Mouse (Mus musculus) MEL (cell line): ENCODE data around the gene Zfp185. TPM values are rescaled to one million over a fixed set of nuclear protein-coding genes. Genes with fewer than 3 reads are reported as not detected.
A peak's percentile ranks its signal among the peaks of the same experiment; 100 is the strongest.

ENCODE experiments used
- DNase-seq: peaks from one replicate; pipeline ENCODE4 v3.0.0; 2011; ENCODE audit warnings: low read depth, low spot score
- H3K27ac ChIP-seq: 2 replicates; pipeline ENCODE4 v1.5.1; 2012; ENCODE audit warnings: low read depth, mild to moderate bottlenecking, control low read depth, low read length, moderate library complexity; ENCODE audit not compliant: control insufficient read depth
- H3K27me3 ChIP-seq, 2 experiments: fragments of 150-350 bp in 1 of 2; sonication (generic) in 1 of 2; 2 replicates each; pipeline ENCODE4 v1.6.1; 2012; ENCODE audit warnings: low read length in 2 of 2, mild to moderate bottlenecking in 2 of 2, improper control_type of control experiment in 1 of 2, moderate library complexity in 1 of 2; ENCODE audit not compliant: insufficient read depth in 2 of 2, control insufficient read depth in 1 of 2
- H3K36me3 ChIP-seq, 2 experiments: 2 replicates each; pipeline ENCODE4 v1.6.1; 2012 to 2014; ENCODE audit warnings: low read length in 2 of 2, improper control_type of control experiment in 1 of 2, inconsistent platforms in 1 of 2, mild to moderate bottlenecking in 1 of 2; ENCODE audit not compliant: insufficient read depth in 2 of 2, control insufficient read depth in 1 of 2
- H3K4me1 ChIP-seq, 2 experiments: fragments of 150-350 bp in 1 of 2; sonication (generic) in 1 of 2; 2 replicates each; pipeline ENCODE4 v1.6.1; 2012; ENCODE audit warnings: low read length in 2 of 2, improper control_type of control experiment in 1 of 2, mild to moderate bottlenecking in 1 of 2; ENCODE audit not compliant: insufficient read depth in 2 of 2, control insufficient read depth in 1 of 2
- H3K4me3 ChIP-seq, 2 experiments: fragments of 150-350 bp in 1 of 2; sonication (generic) in 1 of 2; 2 replicates each; pipeline ENCODE4 v1.5.1; 2012; ENCODE audit warnings: low read depth in 2 of 2, low read length in 2 of 2, mild to moderate bottlenecking in 2 of 2, moderate library complexity in 2 of 2, control low read depth in 1 of 2, improper control_type of control experiment in 1 of 2; ENCODE audit not compliant: control insufficient read depth in 1 of 2, insufficient read depth in 1 of 2
- H3K79me2 ChIP-seq: 2 replicates; pipeline ENCODE4 v1.6.1; 2012; ENCODE audit warnings: mild to moderate bottlenecking, low read length, moderate library complexity; ENCODE audit not compliant: control insufficient read depth, poor library complexity, insufficient read depth
- H3K9ac ChIP-seq: 2 replicates; pipeline ENCODE4 v1.6.1; 2012; ENCODE audit warnings: low read depth, mild to moderate bottlenecking, control low read depth, low read length, moderate library complexity; ENCODE audit not compliant: control insufficient read depth, poor library complexity, severe bottlenecking
- H3K9me3 ChIP-seq: fragments of 150-350 bp; sonication (generic); replicated peaks from 2 replicates; pipeline ENCODE4 v1.6.1; 2012; ENCODE audit warnings: mild to moderate bottlenecking, low read length, improper control_type of control experiment, moderate library complexity; ENCODE audit not compliant: insufficient read depth
- CHD2 ChIP-seq: IDR thresholded peaks from 2 replicates; pipeline ENCODE4 v1.6.1; 2011; ENCODE audit warnings: low read length, improper control_type of control experiment
- CTCF ChIP-seq, 3 experiments: IDR thresholded peaks in 2 of 3; conservative IDR thresholded peaks in 1 of 3; 2 replicates each; pipeline ENCODE4 v1.5.1; 2011 to 2012; ENCODE audit warnings: low read length in 3 of 3, low read depth in 2 of 3, mild to moderate bottlenecking in 2 of 3, improper control_type of control experiment in 1 of 3, inconsistent platforms in 1 of 3, mixed read lengths in 1 of 3, moderate library complexity in 1 of 3; ENCODE audit not compliant: control insufficient read depth in 1 of 3, insufficient read depth in 1 of 3, poor library complexity in 1 of 3, severe bottlenecking in 1 of 3
- EP300 ChIP-seq, 2 experiments: IDR thresholded peaks; 2 replicates each; pipeline ENCODE4 v1.6.1; 2011; ENCODE audit warnings: improper control_type of control experiment in 2 of 2, low read length in 2 of 2, low read depth in 1 of 2, mild to moderate bottlenecking in 1 of 2
- GATA1 ChIP-seq: IDR thresholded peaks from 2 replicates; pipeline ENCODE4 v1.6.1; 2011; ENCODE audit warnings: low read depth, low read length, improper control_type of control experiment
- HCFC1 ChIP-seq: IDR thresholded peaks from 2 replicates; pipeline ENCODE4 v1.6.1; 2012; ENCODE audit warnings: low read depth, mild to moderate bottlenecking, inconsistent platforms, low read length, improper control_type of control experiment, moderate library complexity
- MAFK ChIP-seq: IDR thresholded peaks from 2 replicates; pipeline ENCODE4 v1.6.1; 2011; ENCODE audit warnings: low read depth, mild to moderate bottlenecking, low read length, improper control_type of control experiment, borderline replicate concordance
- MAZ ChIP-seq: IDR thresholded peaks from 2 replicates; pipeline ENCODE4 v1.6.1; 2012; ENCODE audit warnings: low read depth, mild to moderate bottlenecking, inconsistent platforms, low read length, improper control_type of control experiment
- MEF2A ChIP-seq: IDR thresholded peaks from 2 replicates; pipeline ENCODE4 v1.6.1; 2014; ENCODE audit warnings: low read depth, mild to moderate bottlenecking, inconsistent platforms, low read length, improper control_type of control experiment; ENCODE audit not compliant: poor library complexity, insufficient replicate concordance, severe bottlenecking; ENCODE audit errors: extremely low read depth
- MXI1 ChIP-seq: IDR thresholded peaks from 2 replicates; pipeline ENCODE4 v1.6.1; 2011; ENCODE audit warnings: mild to moderate bottlenecking, low read depth, low read length, improper control_type of control experiment
- MYB ChIP-seq: IDR thresholded peaks from 2 replicates; pipeline ENCODE4 v1.6.1; 2011; ENCODE audit warnings: mild to moderate bottlenecking, low read depth, low read length, improper control_type of control experiment
- NELFE ChIP-seq: IDR thresholded peaks from 2 replicates; pipeline ENCODE4 v1.6.1; 2011; ENCODE audit warnings: low read depth, low read length, improper control_type of control experiment
- NRF1 ChIP-seq: IDR thresholded peaks from 2 replicates; pipeline ENCODE4 v1.6.1; 2014; ENCODE audit warnings: low read depth, mild to moderate bottlenecking, inconsistent platforms, low read length, improper control_type of control experiment, moderate library complexity; ENCODE audit not compliant: poor library complexity, insufficient read depth, severe bottlenecking
- POLR2A ChIP-seq, 2 experiments: IDR thresholded peaks; 2 replicates each; pipeline ENCODE4 v1.6.1; 2011 to 2012; ENCODE audit warnings: low read length in 2 of 2, mild to moderate bottlenecking in 2 of 2, control low read depth in 1 of 2, improper control_type of control experiment in 1 of 2, low read depth in 1 of 2, moderate library complexity in 1 of 2; ENCODE audit not compliant: control insufficient read depth in 1 of 2, insufficient read depth in 1 of 2, poor library complexity in 1 of 2
- POLR2AphosphoS2 ChIP-seq: IDR thresholded peaks from 2 replicates; pipeline ENCODE4 v1.6.1; 2011; ENCODE audit warnings: low read length, improper control_type of control experiment
- POLR2AphosphoS5 ChIP-seq: IDR thresholded peaks from 2 replicates; pipeline ENCODE4 v1.6.1; 2012; ENCODE audit warnings: low read depth, borderline replicate concordance, mild to moderate bottlenecking, inconsistent platforms, low read length, moderate library complexity, mixed read lengths
- RAD21 ChIP-seq: IDR thresholded peaks from 2 replicates; pipeline ENCODE4 v1.6.1; 2011; ENCODE audit warnings: mild to moderate bottlenecking, low read depth, low read length, improper control_type of control experiment
- SIN3A ChIP-seq: IDR thresholded peaks from 2 replicates; pipeline ENCODE4 v1.6.1; 2012; ENCODE audit warnings: low read length, improper control_type of control experiment, inconsistent platforms
- SMC3 ChIP-seq: IDR thresholded peaks from 2 replicates; pipeline ENCODE4 v1.6.1; 2011; ENCODE audit warnings: low read depth, low read length, improper control_type of control experiment
- TBP ChIP-seq: IDR thresholded peaks from 2 replicates; pipeline ENCODE4 v1.8.0; 2011; ENCODE audit warnings: low read depth, low read length, improper control_type of control experiment
- TCF12 ChIP-seq: IDR thresholded peaks from 2 replicates; pipeline ENCODE4 v1.6.1; 2014; ENCODE audit warnings: low read depth, mild to moderate bottlenecking, inconsistent platforms, low read length, improper control_type of control experiment, moderate library complexity
- USF1 ChIP-seq: IDR thresholded peaks from 2 replicates; pipeline ENCODE4 v1.6.1; 2014; ENCODE audit warnings: low read depth, mild to moderate bottlenecking, inconsistent platforms, low read length, improper control_type of control experiment, moderate library complexity
- USF2 ChIP-seq, 2 experiments: IDR thresholded peaks; 2 replicates each; pipeline ENCODE4 v1.6.1; 2011 to 2012; ENCODE audit warnings: improper control_type of control experiment in 2 of 2, low read length in 2 of 2, borderline replicate concordance in 1 of 2, inconsistent platforms in 1 of 2, low read depth in 1 of 2, mild to moderate bottlenecking in 1 of 2; ENCODE audit not compliant: insufficient read depth in 1 of 2
- ZC3H11A ChIP-seq: IDR thresholded peaks from 2 replicates; pipeline ENCODE4 v1.6.1; 2012; ENCODE audit warnings: low read depth, mild to moderate bottlenecking, inconsistent platforms, low read length, improper control_type of control experiment
- ZMIZ1 ChIP-seq: IDR thresholded peaks from 2 replicates; pipeline ENCODE4 v1.6.1; 2012; ENCODE audit warnings: low read depth, mild to moderate bottlenecking, inconsistent platforms, low read length, improper control_type of control experiment, moderate library complexity
- polyA plus RNA-seq, 2 experiments: library from polyadenylated mRNA; stranded (reverse) in 1 of 2; unstranded in 1 of 2; fragments of >175 nt in 1 of 2; fragments of >200 nt in 1 of 2; gene quantifications; 2 replicates each; pipeline versions ENCODE4 v1.2.1 to v1.2.4; 2012; ENCODE audit warnings: low replicate concordance in 2 of 2, low read depth in 1 of 2; ENCODE audit not compliant: insufficient read length in 2 of 2, insufficient read depth in 1 of 2, missing spikeins in 1 of 2
- total RNA-seq: library from RNA; depleted of rRNA; stranded (reverse); fragments of 300-350 nt; gene quantifications from 2 replicates; pipeline ENCODE4 v1.2.3, GENCODE M21; 2012

Gene Zfp185
- total and polyA plus RNA-seq, 3 experiments: 0.14 TPM; not detected in 2

- Histone ChIP-seq H3K4me3 (peak overlapping the region; percentile 21 to 28; a peak in 2 of 4 replicates), H3K27ac (peak overlapping the region; percentile 59), H3K4me1 (peaks cover 4 to 18% of the 10 kb centered on the region in 2 experiments), H3K36me3 (peaks cover 0 to 9% of the 10 kb centered on the region in 2 experiments; a peak in 2 of 4 replicates), H3K79me2 (no peaks in the 10 kb centered on the region), H3K9ac (peak overlapping the region; percentile 44), H3K27me3 (no peaks in the 10 kb centered on the region), H3K9me3 (no peaks in the 10 kb centered on the region)
- DNase-seq: peak; percentile 90
- TF ChIP-seq ZC3H11A: peak; percentile 87
- TF ChIP-seq TCF12: 0 out of 2 replicates have a peak, but pooled peaks have one; percentile 13
- TF ChIP-seq HCFC1: peak; percentile 62; the same call in 1 of the 2 replicates
- TF ChIP-seq MAFK: no peak
- no peak for TF ChIP-seq USF1
- TF ChIP-seq POLR2A (IDR thresholded peaks at IDR 0.05; ENCODE audit: control insufficient read depth in 1 of 2, insufficient read depth in 1 of 2, low read depth in 1 of 2, low read length in 2 of 2, poor library complexity in 1 of 2): peak in 1 of 2 experiments; percentile 52; a peak in 1 of 4 replicates
- TF ChIP-seq NRF1: peak; percentile 82
- no peak for TF ChIP-seq GATA1
- no peak for TF ChIP-seq POLR2AphosphoS2
- TF ChIP-seq CTCF (IDR thresholded peaks at IDR 0.05 in 2 of 3, conservative IDR thresholded peaks at IDR 0.05 in 1 of 3; ENCODE audit: control insufficient read depth in 1 of 3, insufficient read depth in 1 of 3, low read depth in 2 of 3, low read length in 3 of 3, poor library complexity in 1 of 3, severe bottlenecking in 1 of 3): peak; percentile 53 to 88 (median 85)
- no peak for TF ChIP-seq USF2 (IDR thresholded peaks at IDR 0.05; ENCODE audit: borderline replicate concordance in 1 of 2, insufficient read depth in 1 of 2, low read depth in 1 of 2, low read length in 2 of 2)
- 0 out of 4 replicates have a peak, but pooled peaks of 1 of the 2 experiments have one; percentile 14 for TF ChIP-seq EP300 (IDR thresholded peaks at IDR 0.05; ENCODE audit: low read depth in 1 of 2, low read length in 2 of 2)
- TF ChIP-seq RAD21: peak; percentile 94
- no peak for TF ChIP-seq MEF2A
- TF ChIP-seq SMC3: peak; percentile 68
- no peak; the same call in 1 of the 2 replicates for TF ChIP-seq SIN3A
- TF ChIP-seq CHD2: peak; percentile 74
- peak; percentile 40; the same call in 1 of the 2 replicates for TF ChIP-seq NELFE
- TF ChIP-seq MAZ: no peak
- TF ChIP-seq POLR2AphosphoS5: no peak
- TF ChIP-seq MXI1: no peak
- no peak for TF ChIP-seq MYB
- TF ChIP-seq TBP: 0 out of 2 replicates have a peak, but pooled peaks have one; percentile 28
- no peak for TF ChIP-seq ZMIZ1
Observed at GRCm38 (mm10) chrX:73053860-73054563, 66.9 kb downstream of the Zfp185 start.
